Mouse (Mus musculus) small intestine, adult 2 months (tissue): ENCODE measurements at regions not wholly inside any gene's neighbourhood (a gene's known extent, or its start where the extent isn't known, plus 50 kb on each side); places are given as distances from the start of the nearest gene placed in this dataset.

Source experiments
- CTCF ChIP-seq: fragments of 200-500 bp; IDR thresholded peaks from 2 replicates; pipeline ENCODE4 v1.5.1; 2012; ENCODE audit warnings: low read depth, mild to moderate bottlenecking, control low read depth, inconsistent platforms, low read length, moderate library complexity, mixed read lengths; ENCODE audit not compliant: insufficient replicate concordance, insufficient read length; ENCODE audit errors: extremely low read depth
- POLR2A ChIP-seq: fragments of 200-500 bp; IDR thresholded peaks from 2 replicates; pipeline ENCODE4 v1.6.1; 2012; ENCODE audit warnings: low read depth, mild to moderate bottlenecking, control low read depth, inconsistent platforms, low read length, moderate library complexity

DNA sequence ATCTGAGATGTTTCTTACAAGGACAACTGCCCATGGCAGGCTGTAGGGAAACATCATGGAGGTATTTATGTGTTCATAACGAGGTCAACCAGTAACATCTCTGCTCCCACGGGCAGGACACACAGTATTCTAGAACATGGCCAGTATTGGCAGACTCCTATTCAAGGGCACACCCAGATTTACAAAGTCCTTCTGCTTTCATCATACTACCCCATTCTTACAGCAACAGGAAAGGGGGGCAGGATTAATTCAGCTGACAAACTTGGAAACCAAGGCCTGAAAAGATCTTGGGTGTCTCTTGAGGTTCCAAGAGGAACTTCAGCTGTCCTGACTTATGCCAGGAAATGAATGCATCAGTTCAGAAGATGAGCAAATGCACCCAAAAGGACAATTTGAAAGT is 240.4 kb upstream of the Maf start:
- TF ChIP-seq CTCF (no peak), POLR2A (no peak)
